Mouse (Mus musculus) hindbrain, embryonic 10.5 days (tissue): ENCODE data around the gene Slc19a2. TPM values are rescaled to one million over a fixed set of nuclear protein-coding genes. Genes with fewer than 3 reads are reported as not detected.

Experiments
- DNase-seq: peaks from one replicate; pipeline ENCODE4 v3.0.0-alpha.2; 2017; ENCODE audit warnings: low spot score
- H3K27ac ChIP-seq: fragments of 300-500 bp; sonication (generic); 2 replicates; pipeline ENCODE4 v1.5.1; 2016; ENCODE audit warnings: mild to moderate bottlenecking, moderate library complexity
- H3K27me3 ChIP-seq: fragments of 300-500 bp; sonication (generic); 2 replicates; pipeline ENCODE4 v1.6.1; 2016; ENCODE audit warnings: mild to moderate bottlenecking; ENCODE audit not compliant: poor library complexity, insufficient read depth, severe bottlenecking
- H3K36me3 ChIP-seq: fragments of 300-500 bp; sonication (generic); 2 replicates; pipeline ENCODE4 v1.6.1; 2016; ENCODE audit warnings: mild to moderate bottlenecking, moderate library complexity
- H3K4me1 ChIP-seq: fragments of 300-500 bp; sonication (generic); replicated peaks from 2 replicates; pipeline ENCODE4 v1.6.1; 2016; ENCODE audit warnings: mild to moderate bottlenecking
- H3K4me3 ChIP-seq: fragments of 300-500 bp; sonication (generic); 2 replicates; pipeline ENCODE4 v1.5.1; 2016; ENCODE audit warnings: mild to moderate bottlenecking, moderate library complexity
- H3K9me3 ChIP-seq: fragments of 300-500 bp; sonication (generic); 2 replicates; pipeline ENCODE4 v1.6.1; 2016; ENCODE audit warnings: mild to moderate bottlenecking, moderate library complexity
- WGBS: fragments of 180-500 bp; shearing (Covaris S2); methylation state at CpG from one replicate; pipeline ENCODE4 v1.1.7; 2016; 5-methylcytosine and 5-hydroxymethylcytosine counted together
- polyA plus RNA-seq: library from polyadenylated mRNA; unstranded; fragments of >200 nt; fragmentation: Nextera tagmentation; extraction: Ambion mirVana; gene quantifications from 2 replicates; pipeline ENCODE4 v1.2.1, GENCODE M21; 2016

Slc19a2 gene
- polyA plus RNA-seq, 1 experiment from 2014 or later: 8.2 TPM

DNA sequence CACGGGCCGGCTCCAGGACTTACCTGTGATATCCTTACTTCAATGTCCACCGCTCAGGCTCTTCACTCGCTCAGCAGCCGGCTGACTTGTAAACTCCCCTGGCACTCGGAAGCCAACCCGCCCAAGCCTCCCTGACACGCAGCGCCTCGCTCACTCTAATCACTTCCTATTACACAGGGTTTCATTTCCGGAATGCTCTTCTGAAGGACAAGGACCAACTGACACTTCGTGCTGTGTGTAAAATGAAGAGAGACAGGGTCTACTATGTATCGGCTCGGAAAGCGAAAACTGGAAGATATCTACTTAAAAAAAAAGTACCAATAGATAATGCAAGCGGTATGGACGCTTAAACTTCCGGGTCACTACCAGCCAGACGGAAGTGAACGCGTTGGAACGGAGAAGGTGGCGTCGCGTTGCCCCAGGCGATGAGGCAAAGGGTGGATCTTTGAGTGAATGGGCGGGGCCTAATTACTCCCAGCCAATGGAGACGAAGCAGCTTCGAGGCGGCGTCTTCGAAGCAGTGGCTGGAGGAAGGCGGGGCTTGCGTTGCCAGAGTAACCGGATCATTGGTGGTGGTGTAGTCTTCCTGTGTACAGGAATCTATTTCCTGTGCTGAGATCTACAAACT lies 58.4 kb downstream of the Slc19a2 start, which contains the start of gene Blzf1:
Gene Blzf1, minus strand, starts transcription at position 366 of the 628 bp plus-strand sequence.
- peak; percentile 99 for DNase-seq
- Histone ChIP-seq H3K36me3 (peaks cover 29% of the 10 kb centered on the region), H3K27ac (peak within 1 kb of the TSS; percentile 87), H3K4me1 (peaks cover 18% of the 10 kb centered on the region), H3K4me3 (peak within 1 kb of the TSS; percentile 66), H3K27me3 (no peaks in the 10 kb centered on the region), H3K9me3 (no peaks in the 10 kb centered on the region)
- WGBS: under 1% methylated on average over 35 of the region's 35 CpGs

DNA sequence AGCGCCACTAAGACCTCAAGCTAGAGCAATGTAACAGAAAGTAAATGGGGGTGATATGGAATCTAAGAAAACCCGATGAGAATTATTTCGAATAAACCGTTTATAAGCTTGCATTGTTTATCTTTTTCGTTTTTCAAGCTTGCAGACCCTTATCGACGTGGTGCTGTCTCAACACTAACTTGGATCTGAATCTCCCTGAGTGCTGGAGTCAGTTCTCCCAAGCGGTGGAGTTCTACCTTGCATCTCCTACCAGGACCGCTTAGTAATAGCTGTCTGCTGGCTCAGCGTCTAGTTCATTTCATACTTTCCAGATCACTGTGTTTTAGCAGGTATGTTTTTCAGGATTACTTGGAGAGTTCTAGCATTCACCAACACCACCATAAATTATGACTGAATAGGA lies 59.1 kb downstream of the Slc19a2 start:
- DNase-seq: no peak
- Histone ChIP-seq H3K27ac (peak overlapping the region; percentile 82), H3K36me3 (peaks cover 29% of the 10 kb centered on the region), H3K9me3 (no peaks in the 10 kb centered on the region), H3K4me1 (peaks cover 18% of the 10 kb centered on the region), H3K27me3 (no peaks in the 10 kb centered on the region), H3K4me3 (peak overlapping the region; percentile 66)
- 12% methylated on average over 10 of the region's 10 CpGs for WGBS

DNA sequence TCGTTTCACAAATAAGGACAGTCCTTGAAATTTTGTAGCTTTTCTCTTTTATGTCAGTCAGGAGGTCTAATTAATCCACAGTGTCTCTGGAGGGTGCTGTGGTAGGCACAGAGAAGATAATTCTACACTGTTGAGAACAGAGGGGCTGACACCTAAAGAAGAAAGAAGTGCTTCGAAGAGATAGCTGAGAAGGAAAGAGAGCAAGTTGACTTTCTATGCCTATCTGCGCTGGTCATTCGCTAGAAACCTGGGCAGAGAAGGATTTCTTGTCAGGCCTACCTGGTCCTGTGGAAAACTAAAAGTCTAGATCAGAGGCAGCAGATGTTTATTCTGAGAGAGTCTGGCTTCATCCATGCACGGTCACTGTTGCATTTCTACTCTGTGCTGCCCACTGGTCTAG lies 65.2 kb downstream of the Slc19a2 start:
- H3K27ac ChIP-seq: no peak overlapping the region
- 92% methylated on average over 5 of the region's 5 CpGs for WGBS

More for the DNA sequence above, 65.2 kb downstream of the Slc19a2 start:
- Histone ChIP-seq H3K4me1 (no peaks in the 10 kb centered on the region), H3K4me3 (no peak overlapping the region), H3K36me3 (peaks cover 43% of the 10 kb centered on the region), H3K9me3 (no peaks in the 10 kb centered on the region), H3K27me3 (no peaks in the 10 kb centered on the region)
- DNase-seq: no peak

Other genes with a start within 250 kb of the Slc19a2 start
- not detected in 2 replicates for gene Sele, start 200.8 kb upstream of the Slc19a2 start, polyA plus RNA-seq
- 0.09 TPM in 1 of 2 replicates, not detected in the other for gene Sell, start 187.1 kb upstream of the Slc19a2 start, polyA plus RNA-seq
- not detected in 2 replicates for gene Selp, start 133.8 kb upstream of the Slc19a2 start, polyA plus RNA-seq
- gene F5, start 97.2 kb upstream of the Slc19a2 start, polyA plus RNA-seq: 0.30 and 0.34 TPM in 2 replicates
- 11.2 and 12.2 TPM in 2 replicates for gene Ccdc181, start 26.5 kb downstream of the Slc19a2 start, polyA plus RNA-seq
- gene Nme7, start 55.1 kb downstream of the Slc19a2 start, polyA plus RNA-seq: 30.7 and 31.8 TPM in 2 replicates
- gene Blzf1, start 58.4 kb downstream of the Slc19a2 start, polyA plus RNA-seq: 26.2 and 26.4 TPM in 2 replicates
- gene Atp1b1, start 209.3 kb downstream of the Slc19a2 start, polyA plus RNA-seq: 19.0 and 25.9 TPM in 2 replicates